Mouse (Mus musculus) neural tube, embryonic 11.5 days (tissue): Measurements from ENCODE around the gene Zmynd11. TPM values are rescaled to one million over a fixed set of nuclear protein-coding genes. Genes with fewer than 3 reads are reported as not detected.

ENCODE experiments used
- ATAC-seq: fragments of 200-750 bp; cut with Nextera tagmentation; 2 replicates; pipeline ENCODE4 v1.8.0; 2017; ENCODE audit warnings: moderate number of reproducible peaks, mild to moderate bottlenecking, moderate TSS enrichment, moderate library complexity; ENCODE audit not compliant: insufficient read depth, low FRiP score, low TSS enrichment
- DNase-seq: peaks from one replicate; pipeline ENCODE4 v3.0.0-alpha.2; 2015; ENCODE audit warnings: low spot score
- H3K27ac ChIP-seq: fragments of 300-500 bp; sonication (generic); 2 replicates; pipeline ENCODE4 v1.5.1; 2014; ENCODE audit warnings: low read depth, mild to moderate bottlenecking, low read length
- H3K27me3 ChIP-seq: fragments of 300-500 bp; sonication (generic); 2 replicates; pipeline ENCODE4 v1.6.1; 2014; ENCODE audit warnings: mild to moderate bottlenecking, low read length, mixed read lengths; ENCODE audit not compliant: control insufficient read depth, insufficient read depth
- H3K36me3 ChIP-seq: fragments of 300-500 bp; sonication (generic); 2 replicates; pipeline ENCODE4 v1.6.1; 2014; ENCODE audit warnings: mild to moderate bottlenecking, low read length, moderate library complexity, mixed read lengths; ENCODE audit not compliant: control insufficient read depth, insufficient read depth
- H3K4me1 ChIP-seq: fragments of 300-500 bp; sonication (generic); 2 replicates; pipeline ENCODE4 v1.6.1; 2014; ENCODE audit warnings: low read length, mixed read lengths; ENCODE audit not compliant: control insufficient read depth, insufficient read depth
- H3K4me2 ChIP-seq: fragments of 300-500 bp; sonication (generic); 2 replicates; pipeline ENCODE4 v1.6.1; 2014; ENCODE audit warnings: low read depth, mild to moderate bottlenecking, moderate library complexity
- H3K4me3 ChIP-seq: fragments of 300-500 bp; sonication (generic); 2 replicates; pipeline ENCODE4 v1.5.1; 2014; ENCODE audit warnings: low read depth, low read length
- H3K9ac ChIP-seq: fragments of 300-500 bp; sonication (generic); 2 replicates; pipeline ENCODE4 v1.6.1; 2014; ENCODE audit warnings: mild to moderate bottlenecking, low read length
- H3K9me3 ChIP-seq: fragments of 300-500 bp; sonication (generic); 2 replicates; pipeline ENCODE4 v1.6.1; 2016; ENCODE audit warnings: low read length; ENCODE audit not compliant: control insufficient read depth
- WGBS: fragments of 180-500 bp; shearing (Covaris S2); extraction: QIAGEN DNeasy Blood & Tissue Kit; methylation state at CpG from one replicate; pipeline ENCODE4 v1.1.7; 2014; 5-methylcytosine and 5-hydroxymethylcytosine counted together
- polyA plus RNA-seq: library from polyadenylated mRNA; unstranded; fragments of >200 nt; fragmentation: Nextera tagmentation; extraction: Ambion mirVana; gene quantifications from 2 replicates; pipeline ENCODE4 v1.2.1, GENCODE M21; 2014

The Zmynd11 gene
- polyA plus RNA-seq, 1 experiment from 2014 or later, result 109 TPM

GRCm38 (mm10) chr13:9706720-9707119 lies 58.4 kb downstream of the Zmynd11 start:
- Histone ChIP-seq H3K9me3 (no peaks in the 10 kb centered on the region), H3K36me3 (no peaks in the 10 kb centered on the region), H3K27me3 (no peaks in the 10 kb centered on the region), H3K4me2 (no peak overlapping the region), H3K4me3 (no peak overlapping the region), H3K27ac (no peak overlapping the region), H3K9ac (no peak overlapping the region), H3K4me1 (no peaks in the 10 kb centered on the region)
- no peak for ATAC-seq
- WGBS, result 92% methylated on average over 8 of the region's 8 CpGs
- no peak for DNase-seq

GRCm38 (mm10) chr13:9702615-9703235 lies 62.4 kb downstream of the Zmynd11 start:
- DNase-seq (no peak), ATAC-seq (no peak)
- WGBS, result 88% methylated on average over 12 of the region's 12 CpGs
- no peak overlapping the region for H3K4me3 ChIP-seq
- no peaks in the 10 kb centered on the region for H3K9me3 ChIP-seq
- H3K36me3 ChIP-seq, result no peaks in the 10 kb centered on the region
- H3K27ac ChIP-seq, result no peak overlapping the region
- no peak overlapping the region for H3K9ac ChIP-seq
- no peaks in the 10 kb centered on the region for H3K4me1 ChIP-seq
- H3K4me2 ChIP-seq, result no peak overlapping the region
- H3K27me3 ChIP-seq, result no peaks in the 10 kb centered on the region

GRCm38 (mm10) chr13:9697340-9697739 lies 67.8 kb downstream of the Zmynd11 start:
- H3K36me3 ChIP-seq, result 0 out of 2 replicates have a peak, but pooled peaks cover 2% of the 10 kb centered on the region
- DNase-seq (no peak), ATAC-seq (no peak)
- no peaks in the 10 kb centered on the region for H3K4me1 ChIP-seq
- no peaks in the 10 kb centered on the region for H3K27me3 ChIP-seq
- 99% methylated on average over 4 of the region's 4 CpGs for WGBS
- no peak overlapping the region for H3K4me3 ChIP-seq
- H3K9ac ChIP-seq, result no peak overlapping the region
- H3K9me3 ChIP-seq, result no peaks in the 10 kb centered on the region
- no peak overlapping the region for H3K27ac ChIP-seq
- no peak overlapping the region for H3K4me2 ChIP-seq

- DNase-seq, result no peak
Observed at GRCm38 (mm10) chr13:9695809-9696208, 69.3 kb downstream of the Zmynd11 start.

GRCm38 (mm10) chr13:9695403-9695802 lies 69.7 kb downstream of the Zmynd11 start:
- WGBS, result 85% methylated on average over 4 of the region's 4 CpGs
- no peaks in the 10 kb centered on the region for H3K9me3 ChIP-seq
- H3K9ac ChIP-seq, result no peak overlapping the region
- DNase-seq (no peak), ATAC-seq (no peak)
- H3K4me1 ChIP-seq, result no peaks in the 10 kb centered on the region
- peaks cover 6% of the 10 kb centered on the region; the same call in 1 of the 2 replicates for H3K36me3 ChIP-seq
- H3K27me3 ChIP-seq, result no peaks in the 10 kb centered on the region
- H3K4me3 ChIP-seq, result no peak overlapping the region
- no peak overlapping the region for H3K27ac ChIP-seq
- no peak overlapping the region for H3K4me2 ChIP-seq

More at GRCm38 (mm10) chr13:9695809-9696208, 69.3 kb downstream of the Zmynd11 start:
- Histone ChIP-seq H3K4me1 (no peaks in the 10 kb centered on the region), H3K4me3 (no peak overlapping the region), H3K27ac (no peak overlapping the region), H3K4me2 (no peak overlapping the region), H3K9me3 (no peaks in the 10 kb centered on the region), H3K36me3 (peaks cover 3% of the 10 kb centered on the region; the same call in 1 of the 2 replicates), H3K9ac (no peak overlapping the region), H3K27me3 (no peaks in the 10 kb centered on the region)
- ATAC-seq, result no peak

- H3K27ac ChIP-seq, result no peak overlapping the region
- WGBS, result 97% methylated on average over 6 of the region's 6 CpGs
- no peak for ATAC-seq
- H3K4me3 ChIP-seq, result no peak overlapping the region
- no peak for DNase-seq
- peaks cover 8% of the 10 kb centered on the region; the same call in 1 of the 2 replicates for H3K36me3 ChIP-seq
- H3K4me1 ChIP-seq, result no peaks in the 10 kb centered on the region
- H3K27me3 ChIP-seq, result no peaks in the 10 kb centered on the region
- H3K4me2 ChIP-seq, result no peak overlapping the region
- H3K9me3 ChIP-seq, result no peaks in the 10 kb centered on the region
- no peak overlapping the region for H3K9ac ChIP-seq
Observed at GRCm38 (mm10) chr13:9694651-9695050, 70.5 kb downstream of the Zmynd11 start.

GRCm38 (mm10) chr13:9692876-9693275 lies 72.3 kb downstream of the Zmynd11 start:
- H3K27me3 ChIP-seq, result no peaks in the 10 kb centered on the region
- 81% methylated on average over 3 of the region's 3 CpGs for WGBS
- H3K36me3 ChIP-seq, result peaks cover 16% of the 10 kb centered on the region

GRCm38 (mm10) chr13:9689366-9689765 lies 75.8 kb downstream of the Zmynd11 start:
- Histone ChIP-seq H3K27me3 (no peaks in the 10 kb centered on the region), H3K27ac (no peak overlapping the region), H3K9ac (no peak overlapping the region), H3K36me3 (peaks cover 26% of the 10 kb centered on the region), H3K4me2 (no peak overlapping the region), H3K4me3 (no peak overlapping the region), H3K4me1 (no peaks in the 10 kb centered on the region), H3K9me3 (no peaks in the 10 kb centered on the region)
- ATAC-seq (no peak), DNase-seq (no peak)
- WGBS, result 94% methylated on average over 16 of the region's 16 CpGs

More at GRCm38 (mm10) chr13:9692876-9693275, 72.3 kb downstream of the Zmynd11 start:
- ATAC-seq, result no peak
- no peak overlapping the region for H3K27ac ChIP-seq
- H3K4me2 ChIP-seq, result no peak overlapping the region
- no peak overlapping the region for H3K4me3 ChIP-seq
- no peaks in the 10 kb centered on the region for H3K9me3 ChIP-seq
- no peaks in the 10 kb centered on the region for H3K4me1 ChIP-seq
- DNase-seq, result no peak
- no peak overlapping the region for H3K9ac ChIP-seq

GRCm38 (mm10) chr13:9686765-9687164 lies 78.4 kb downstream of the Zmynd11 start:
- no peak overlapping the region for H3K27ac ChIP-seq
- WGBS, result 89% methylated on average over 11 of the region's 11 CpGs
- no peaks in the 10 kb centered on the region for H3K27me3 ChIP-seq
- H3K9me3 ChIP-seq, result no peaks in the 10 kb centered on the region
- H3K4me2 ChIP-seq, result no peak overlapping the region
- DNase-seq, result no peak
- H3K4me1 ChIP-seq, result no peaks in the 10 kb centered on the region
- no peak for ATAC-seq
- no peak overlapping the region for H3K4me3 ChIP-seq
- H3K9ac ChIP-seq, result no peak overlapping the region
- peaks cover 27% of the 10 kb centered on the region for H3K36me3 ChIP-seq
